Comparison of ENCODE assay signal across 8 mouse cellular contexts in genomic region chr6:51523310-51523709, GRCm38 (mm10). TPM values are rescaled to one million over a fixed set of nuclear protein-coding genes. Genes with fewer than 3 reads are reported as not detected.
DNase-seq lines count a peak whose midpoint lies in the region; ATAC-seq and TF ChIP-seq lines count a peak whose summit lies in the region.

No protein-coding gene starts in this region.

- no peak overlapping the region for H3K27ac ChIP-seq in embryonic facial prominence, embryonic 14.5 days (replicated peaks; ENCODE audit: low read depth, low read length)
- no peak overlapping the region for H3K27ac ChIP-seq in intestine, embryonic 14.5 days (ENCODE audit: low read depth)

- 18% methylated on average over 5 of the region's 5 CpGs for WGBS in lung, adult 2 months
- 19% methylated on average over 5 of the region's 5 CpGs for WGBS in embryonic facial prominence, embryonic 14.5 days
- WGBS in intestine, embryonic 14.5 days: 24% methylated on average over 5 of the region's 5 CpGs

- H3K36me3 ChIP-seq in embryonic facial prominence, embryonic 14.5 days (ENCODE audit: control insufficient read depth, insufficient read depth, low read length): no peaks in the 10 kb centered on the region
- no peaks in the 10 kb centered on the region for H3K36me3 ChIP-seq in intestine, embryonic 14.5 days (ENCODE audit: control insufficient read depth, insufficient read depth, low read length)
- H3K36me3 ChIP-seq in myocyte (ENCODE audit: control insufficient read depth, insufficient read depth): no peaks in the 10 kb centered on the region

- DNase-seq in lung, adult 2 months: no peak
- DNase-seq in lung, postnatal 10 days: no peak
- DNase-seq in embryonic facial prominence, embryonic 14.5 days (ENCODE audit: low spot score): no peak
- DNase-seq in intestine, embryonic 14.5 days (ENCODE audit: low spot score): no peak
- no peak for DNase-seq in gastrocnemius, postnatal 14 days
- DNase-seq in layer of hippocampus, postnatal 14 days (ENCODE audit: low spot score in 2 of 2): no peak

- H3K4me1 ChIP-seq in lung, adult 2 months (ENCODE audit: control insufficient read depth, insufficient read depth, low read length): peaks cover 3% of the 10 kb centered on the region; the same call in 1 of the 2 replicates
- peaks cover 4% of the 10 kb centered on the region for H3K4me1 ChIP-seq in embryonic facial prominence, embryonic 14.5 days (ENCODE audit: control insufficient read depth, insufficient read depth, low read length)
- peaks cover 5% of the 10 kb centered on the region; the same call in 1 of the 2 replicates for H3K4me1 ChIP-seq in intestine, embryonic 14.5 days (replicated peaks; ENCODE audit: control insufficient read depth, insufficient read depth, low read length)

- no peaks in the 10 kb centered on the region for H3K9me3 ChIP-seq in embryonic facial prominence, embryonic 14.5 days (ENCODE audit: control insufficient read depth, low read length)
- no peaks in the 10 kb centered on the region for H3K9me3 ChIP-seq in intestine, embryonic 14.5 days (ENCODE audit: control insufficient read depth, low read length)

- peak overlapping the region; percentile 37 for H3K4me3 ChIP-seq in lung, adult 2 months (replicated peaks; ENCODE audit: extremely low read depth, low read depth, low read length)
- peak overlapping the region; percentile 69 for H3K4me3 ChIP-seq in embryonic facial prominence, embryonic 14.5 days (ENCODE audit: low read depth, low read length)
- peak overlapping the region; percentile 62 for H3K4me3 ChIP-seq in intestine, embryonic 14.5 days (ENCODE audit: low read depth, low read length)
- H3K4me3 ChIP-seq in myocyte: peak overlapping the region; percentile 34

- intact Hi-C loops in gastrocnemius, postnatal 14 days (cut with DNase I; ENCODE audit: low total_unique reads): no loop called here

- peak overlapping the region; percentile 63 for H3K9ac ChIP-seq in embryonic facial prominence, embryonic 14.5 days (ENCODE audit: low read depth, low read length)
- H3K9ac ChIP-seq in intestine, embryonic 14.5 days (ENCODE audit: low read length): peak overlapping the region; percentile 56; the same call in 1 of the 2 replicates

- H3K79me2 ChIP-seq in myocyte (ENCODE audit: control insufficient read depth, insufficient read depth): no peaks in the 10 kb centered on the region

- no peak for ATAC-seq in embryonic facial prominence, embryonic 14.5 days (ENCODE audit: low read depth)
- ATAC-seq in intestine, embryonic 14.5 days (replicated peaks; ENCODE audit: low FRiP score, low TSS enrichment, low read depth): no peak
- ATAC-seq in frontal cortex, adult (ENCODE audit: low TSS enrichment): no peak

- no peaks in the 10 kb centered on the region for H3K27me3 ChIP-seq in embryonic facial prominence, embryonic 14.5 days (replicated peaks; ENCODE audit: control insufficient read depth, insufficient read depth, low read length)
- no peaks in the 10 kb centered on the region for H3K27me3 ChIP-seq in intestine, embryonic 14.5 days (replicated peaks; ENCODE audit: control insufficient read depth, insufficient read depth, low read length)
- no peaks in the 10 kb centered on the region for H3K27me3 ChIP-seq in myocyte (ENCODE audit: control insufficient read depth, insufficient read depth, insufficient read length)

- TF ChIP-seq POLR2A in lung, adult 2 months (IDR thresholded peaks at IDR 0.05; ENCODE audit: borderline replicate concordance, extremely low read depth, low read depth, low read length): no peak
- no peak for TF ChIP-seq POLR2A in myocyte (IDR thresholded peaks at IDR 0.05; ENCODE audit: insufficient read length, low read depth)

- peak overlapping the region; percentile 45 for H3ac ChIP-seq in myocyte (ENCODE audit: control insufficient read depth, insufficient read length)

- H3K4me2 ChIP-seq in embryonic facial prominence, embryonic 14.5 days (ENCODE audit: low read depth, low read length): peak overlapping the region; percentile 88
- peak overlapping the region; percentile 90 for H3K4me2 ChIP-seq in intestine, embryonic 14.5 days (ENCODE audit: low read length)
- H3K4me2 ChIP-seq in myocyte (ENCODE audit: low read depth): peak overlapping the region; percentile 74

- no peak for TF ChIP-seq CTCF in lung, adult 2 months (IDR thresholded peaks at IDR 0.05; ENCODE audit: insufficient read depth, low read length)

TF ChIP-seq in myocyte, 11 proteins besides CTCF, POLR2A, EP300 and RAD21:
- TF ChIP-seq USF1 (IDR thresholded peaks at IDR 0.05; ENCODE audit: low read depth) (no peak), TCF12 (IDR thresholded peaks at IDR 0.05; ENCODE audit: insufficient read depth, poor library complexity, severe bottlenecking) (no peak), MYOD1 (IDR thresholded peaks at IDR 0.05; ENCODE audit: control insufficient read depth in 1 of 3, insufficient read length in 2 of 3, low read depth in 2 of 3) (no peak), REST (IDR thresholded peaks at IDR 0.05; ENCODE audit: insufficient read depth, insufficient read length) (no peak), POLR2AphosphoS2 (IDR thresholded peaks at IDR 0.05; ENCODE audit: insufficient read length, low read depth) (no peak), E2F4 (IDR thresholded peaks at IDR 0.05; ENCODE audit: insufficient read depth) (no peak), MAX (IDR thresholded peaks at IDR 0.05; ENCODE audit: low read depth) (no peak), SRF (IDR thresholded peaks at IDR 0.05; ENCODE audit: control insufficient read depth, insufficient read length, low read depth) (no peak), CEBPB (IDR thresholded peaks at IDR 0.05; ENCODE audit: insufficient read depth, poor library complexity, severe bottlenecking) (no peak), TCF3 (IDR thresholded peaks at IDR 0.05; ENCODE audit: insufficient read length, low read depth) (no peak), MYOG (IDR thresholded peaks at IDR 0.05; ENCODE audit: control insufficient read depth in 1 of 3, insufficient read depth in 1 of 3, insufficient read length in 2 of 3, low read depth in 2 of 3) (no peak)

RNA-seq across cellular contexts. Expression of gene Snx10, which starts 0.4 kb away (rescaled TPM):
- polyA plus RNA-seq in lung, adult 2 months (2012; rRNA removed): 2.6 and 4.0 TPM in 2 replicates
- 17.2 and 19.2 TPM in 2 replicates for polyA plus RNA-seq in embryonic facial prominence, embryonic 14.5 days (2014; fragmentation: Nextera tagmentation; extraction: Ambion mirVana)
- polyA plus RNA-seq in intestine, embryonic 14.5 days (2014; fragmentation: Nextera tagmentation; extraction: Ambion mirVana): 16.4 and 18.0 TPM in 2 replicates
- 3.3 TPM for polyA plus RNA-seq in myocyte (2012; fragmentation: generic; extraction: Trizol)
- 1 to 10 TPM; 5.2 to 5.3 TPM for total RNA-seq in gastrocnemius, postnatal 14 days (2021)
- 100 to 1,000 TPM; 116 to 117 TPM for total RNA-seq in layer of hippocampus, postnatal 14 days (2021)

RNA-seq across cellular contexts. Expression of gene Cbx3, which starts 53.1 kb away (rescaled TPM):
- 5.1 and 9.7 TPM in 2 replicates for polyA plus RNA-seq in lung, adult 2 months (2012; rRNA removed)
- 411 and 425 TPM in 2 replicates for polyA plus RNA-seq in embryonic facial prominence, embryonic 14.5 days (2014; fragmentation: Nextera tagmentation; extraction: Ambion mirVana)
- polyA plus RNA-seq in intestine, embryonic 14.5 days (2014; fragmentation: Nextera tagmentation; extraction: Ambion mirVana): 454 and 475 TPM in 2 replicates
- polyA plus RNA-seq in myocyte (2012; fragmentation: generic; extraction: Trizol): 35.6 TPM
- 10 to 100 TPM; 48.2 to 55.3 TPM for total RNA-seq in gastrocnemius, postnatal 14 days (2021)
- 100 to 1,000 TPM; 158 to 160 TPM for total RNA-seq in layer of hippocampus, postnatal 14 days (2021)

RNA-seq across cellular contexts. Expression of gene Hnrnpa2b1, which starts 53.6 kb away (rescaled TPM):
- polyA plus RNA-seq in lung, adult 2 months (2012; rRNA removed): 45.4 and 73.2 TPM in 2 replicates
- polyA plus RNA-seq in embryonic facial prominence, embryonic 14.5 days (2014; fragmentation: Nextera tagmentation; extraction: Ambion mirVana): 930 and 1,017 TPM in 2 replicates
- 967 and 1,019 TPM in 2 replicates for polyA plus RNA-seq in intestine, embryonic 14.5 days (2014; fragmentation: Nextera tagmentation; extraction: Ambion mirVana)
- polyA plus RNA-seq in myocyte (2012; fragmentation: generic; extraction: Trizol): 275 TPM
- total RNA-seq in gastrocnemius, postnatal 14 days (2021): 100 to 1,000 TPM; 255 to 265 TPM
- 100 to 1,000 TPM; 544 to 550 TPM for total RNA-seq in layer of hippocampus, postnatal 14 days (2021)

Comparison
In these comparisons a context has a peak if more than half of its experiments do, and no peak if none do; other contexts are left out.
1. RNA of gene Cbx3, which starts 53.1 kb away (polyA plus RNA-seq): 454 to 475 TPM in intestine, embryonic 14.5 days and 411 to 425 TPM in embryonic facial prominence, embryonic 14.5 days; 35.6 TPM in myocyte (single experiment) and 5.1 to 9.7 TPM in lung, adult 2 months; every median in the first group is over 10 times any median in the second.
2. Peak in every context shown above with its lines, with median percentiles within 50 percentile points of each other: H3K4me3 ChIP-seq and H3K4me2 ChIP-seq.